ENCODE assay signal across 9 mouse cellular contexts in the genomic region with DNA sequence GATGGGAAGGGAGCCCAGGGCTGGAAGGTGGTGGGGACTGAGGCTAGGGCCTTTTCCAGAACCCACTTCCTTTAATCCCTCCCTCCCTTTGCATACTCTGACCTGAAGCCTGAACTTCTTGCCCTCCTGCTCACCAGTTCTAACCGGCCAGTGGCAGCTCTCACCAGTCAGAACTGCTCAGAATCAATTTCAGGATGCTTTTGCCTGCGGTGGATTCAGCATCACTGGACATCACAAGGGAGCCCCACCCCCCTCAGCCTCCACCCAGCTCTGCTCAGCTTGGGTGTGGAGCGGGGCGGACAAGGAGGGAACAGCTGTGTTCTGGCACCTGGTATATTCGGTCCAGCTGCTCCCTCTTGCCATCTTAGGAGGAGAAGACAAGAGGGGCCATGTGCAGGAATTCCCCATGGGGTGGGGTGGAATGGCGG. TPM values are rescaled to one million over a fixed set of nuclear protein-coding genes. Genes with fewer than 3 reads are reported as not detected.
DNase-seq lines count a peak whose midpoint lies in the region; ATAC-seq and TF ChIP-seq lines count a peak whose summit lies in the region.
"Had no signal": no experiment of that assay in that cellular context is flagged by ENCODE, and none has a peak within 500 bp of the region (broad histone marks: within the 10 kb centered on the region; RNA-seq: fewer than 3 reads in every experiment).

A gene (minus strand): TSS at position 226 of the 428 bp plus-strand sequence.

- ATAC-seq in forebrain, embryonic 11.5 days (replicated peaks; ENCODE audit: low FRiP score), result no peak
- ATAC-seq in forebrain, postnatal 0 days, result no peak
- no peak for ATAC-seq in hindbrain, embryonic 14.5 days (ENCODE audit: low FRiP score)
- ATAC-seq in limb, embryonic 13.5 days (ENCODE audit: low FRiP score, low read depth), result peak; percentile 62

- H3K27me3 ChIP-seq in forebrain, embryonic 11.5 days (ENCODE audit: control insufficient read depth, insufficient read depth, low read length), result peaks cover 17% of the 10 kb centered on the region
- peaks cover 7% of the 10 kb centered on the region; the same call in 1 of the 2 replicates for H3K27me3 ChIP-seq in forebrain, postnatal 0 days (ENCODE audit: insufficient read depth, low read length)
- no peaks in the 10 kb centered on the region for H3K27me3 ChIP-seq in ES-Bruce4 (ENCODE audit: control insufficient read depth, insufficient read depth, low read length, poor library complexity, severe bottlenecking)
- H3K27me3 ChIP-seq in hindbrain, embryonic 14.5 days (ENCODE audit: control insufficient read depth, insufficient read depth, low read length), result peaks cover 32% of the 10 kb centered on the region
- H3K27me3 ChIP-seq in limb, embryonic 13.5 days, result peaks cover 33% of the 10 kb centered on the region

- no peaks in the 10 kb centered on the region for H3K36me3 ChIP-seq in forebrain, embryonic 11.5 days (ENCODE audit: control insufficient read depth, insufficient read depth, low read length)
- no peaks in the 10 kb centered on the region for H3K36me3 ChIP-seq in forebrain, postnatal 0 days (ENCODE audit: insufficient read depth)
- no peaks in the 10 kb centered on the region for H3K36me3 ChIP-seq in ES-Bruce4 (ENCODE audit: control insufficient read depth, insufficient read depth, low read length, poor library complexity, severe bottlenecking)
- no peaks in the 10 kb centered on the region for H3K36me3 ChIP-seq in hindbrain, embryonic 14.5 days (replicated peaks; ENCODE audit: control insufficient read depth, insufficient read depth)
- H3K36me3 ChIP-seq in limb, embryonic 13.5 days, result no peaks in the 10 kb centered on the region

- peaks cover 4% of the 10 kb centered on the region for H3K4me1 ChIP-seq in forebrain, embryonic 11.5 days (replicated peaks; ENCODE audit: control insufficient read depth, insufficient read depth, low read length)
- H3K4me1 ChIP-seq in forebrain, postnatal 0 days (ENCODE audit: insufficient read depth), result no peaks in the 10 kb centered on the region
- H3K4me1 ChIP-seq in ES-Bruce4 (ENCODE audit: control insufficient read depth, insufficient read depth, low read length), result peaks cover 2% of the 10 kb centered on the region
- peaks cover 8% of the 10 kb centered on the region for H3K4me1 ChIP-seq in hindbrain, embryonic 14.5 days (replicated peaks; ENCODE audit: control insufficient read depth, insufficient read depth, low read length)
- H3K4me1 ChIP-seq in limb, embryonic 13.5 days, result peaks cover 30% of the 10 kb centered on the region

- peak; percentile 100 for TF ChIP-seq EP300 in ES-Bruce4 (IDR thresholded peaks at IDR 0.05; ENCODE audit: insufficient read depth, low read depth, low read length)

- no peak within 1 kb of the TSS for H3K4me3 ChIP-seq in forebrain, embryonic 11.5 days (ENCODE audit: low read depth, low read length)
- H3K4me3 ChIP-seq in forebrain, postnatal 0 days (ENCODE audit: low read depth, low read length), result no peak within 1 kb of the TSS
- H3K4me3 ChIP-seq in ES-Bruce4 (ENCODE audit: low read depth, low read length), result peak within 1 kb of the TSS; percentile 63
- no peak within 1 kb of the TSS for H3K4me3 ChIP-seq in hindbrain, embryonic 14.5 days (replicated peaks; ENCODE audit: low read length)
- peak within 1 kb of the TSS; percentile 23 for H3K4me3 ChIP-seq in limb, embryonic 13.5 days

- peak; percentile 59 for DNase-seq in forebrain, embryonic 11.5 days (ENCODE audit: low spot score)
- DNase-seq in forebrain, postnatal 0 days, result no peak
- DNase-seq in hindbrain, embryonic 14.5 days (ENCODE audit: low spot score), result no peak
- DNase-seq in adrenal gland, postnatal 36 days, result no peak
- DNase-seq in layer of hippocampus, postnatal 14 days (ENCODE audit: low spot score in 2 of 2), result no peak
- DNase-seq in layer of hippocampus, adult 11-12 months (ENCODE audit: low spot score), result no peak

- no peaks in the 10 kb centered on the region for H3K9me3 ChIP-seq in forebrain, embryonic 11.5 days (ENCODE audit: control insufficient read depth, low read length)
- H3K9me3 ChIP-seq in forebrain, postnatal 0 days (ENCODE audit: low read length), result no peaks in the 10 kb centered on the region
- no peaks in the 10 kb centered on the region for H3K9me3 ChIP-seq in ES-Bruce4 (replicated peaks; ENCODE audit: control insufficient read depth, insufficient read depth, low read length, poor library complexity, severe bottlenecking)
- H3K9me3 ChIP-seq in hindbrain, embryonic 14.5 days (ENCODE audit: control insufficient read depth, low read length), result no peaks in the 10 kb centered on the region
- H3K9me3 ChIP-seq in limb, embryonic 13.5 days, result no peaks in the 10 kb centered on the region

- TF ChIP-seq POLR2A in ES-Bruce4 (IDR thresholded peaks at IDR 0.05; ENCODE audit: insufficient read depth, low read length), result no peak

- no peak within 1 kb of the TSS; the same call in 1 of the 2 replicates for H3K4me2 ChIP-seq in forebrain, embryonic 11.5 days (ENCODE audit: low read depth, low read length, severe bottlenecking)
- H3K4me2 ChIP-seq in forebrain, postnatal 0 days (ENCODE audit: low read depth), result no peak within 1 kb of the TSS
- H3K4me2 ChIP-seq in hindbrain, embryonic 14.5 days (replicated peaks), result no peak within 1 kb of the TSS
- peak within 1 kb of the TSS; percentile 28 for H3K4me2 ChIP-seq in limb, embryonic 13.5 days (replicated peaks)

- WGBS in forebrain, embryonic 11.5 days, result 32% methylated on average over 6 of the region's 6 CpGs
- WGBS in forebrain, postnatal 0 days, result 41% methylated on average over 6 of the region's 6 CpGs
- 26% methylated on average over 6 of the region's 6 CpGs for WGBS in hindbrain, embryonic 14.5 days
- WGBS in limb, embryonic 13.5 days, result 33% methylated on average over 6 of the region's 6 CpGs

- TF ChIP-seq CTCF in forebrain, postnatal 0 days (IDR thresholded peaks at IDR 0.05; ENCODE audit: low read depth), result no peak
- TF ChIP-seq CTCF in ES-Bruce4 (IDR thresholded peaks at IDR 0.05; ENCODE audit: low read depth, low read length), result no peak

- no peak within 1 kb of the TSS for H3K9ac ChIP-seq in forebrain, embryonic 11.5 days (ENCODE audit: low read length)
- H3K9ac ChIP-seq in forebrain, postnatal 0 days, result no peak within 1 kb of the TSS
- peak within 1 kb of the TSS; percentile 76 for H3K9ac ChIP-seq in ES-Bruce4 (ENCODE audit: low read depth, poor library complexity, severe bottlenecking)
- H3K9ac ChIP-seq in hindbrain, embryonic 14.5 days, result 0 out of 2 replicates have a peak within 1 kb of the TSS, but pooled peaks have one; percentile 17
- peak within 1 kb of the TSS; percentile 35; the same call in 1 of the 2 replicates for H3K9ac ChIP-seq in limb, embryonic 13.5 days

- H3K27ac ChIP-seq in forebrain, embryonic 11.5 days (ENCODE audit: low read depth, low read length), result no peak within 1 kb of the TSS
- H3K27ac ChIP-seq in forebrain, postnatal 0 days (ENCODE audit: low read depth, low read length), result no peak within 1 kb of the TSS
- peak within 1 kb of the TSS; percentile 96 for H3K27ac ChIP-seq in ES-Bruce4 (ENCODE audit: insufficient read depth, low read length)
- H3K27ac ChIP-seq in hindbrain, embryonic 14.5 days, result no peak within 1 kb of the TSS
- no peak within 1 kb of the TSS; the same call in 1 of the 2 replicates for H3K27ac ChIP-seq in limb, embryonic 13.5 days

RNA-seq across cellular contexts. Expression of the gene that starts here (rescaled TPM):
- polyA plus RNA-seq in forebrain, embryonic 11.5 days (2014; fragmentation: Nextera tagmentation; extraction: Ambion mirVana), result not detected in 2 replicates
- total RNA-seq in forebrain, postnatal 0 days (2014; rRNA removed), result not detected in 2 replicates
- not detected in 2 replicates for polyA plus RNA-seq in forebrain, postnatal 0 days (2015; fragmentation: Nextera tagmentation; extraction: Ambion mirVana)
- 19.2 and 22.6 TPM in 2 replicates for polyA plus RNA-seq in ES-Bruce4 (2011; ENCODE audit: insufficient read depth, insufficient read length, low read depth, missing spikeins)
- polyA plus RNA-seq in hindbrain, embryonic 14.5 days (2014; fragmentation: Nextera tagmentation; extraction: Ambion mirVana), result not detected in 2 replicates
- polyA plus RNA-seq in limb, embryonic 13.5 days (2015; fragmentation: Nextera tagmentation; extraction: Ambion mirVana), result 26.5 and 26.7 TPM in 2 replicates
- total RNA-seq in adrenal gland, postnatal 36 days (2021), result not detected
- total RNA-seq in layer of hippocampus, postnatal 14 days (2021), result not detected
- total RNA-seq: granulocyte monocyte progenitor cell, adult 5-6 weeks had no signal

Comparison
In these comparisons a context has a peak if more than half of its experiments do, and no peak if none do; other contexts are left out.
1. RNA of the gene that starts here (polyA plus RNA-seq): 26.5 to 26.7 TPM in limb, embryonic 13.5 days and 19.2 to 22.6 TPM in ES-Bruce4; not detected in forebrain, embryonic 11.5 days, not detected in forebrain, postnatal 0 days and not detected in hindbrain, embryonic 14.5 days; every median in the first group is over 10 times any median in the second.
2. Peak in DNase-seq in forebrain, embryonic 11.5 days; RNA of the gene not detected or under 1 TPM.
3. H3K4me3 ChIP-seq: peak in ES-Bruce4 (single experiment) and limb, embryonic 13.5 days (single experiment); none in forebrain, embryonic 11.5 days (single experiment), forebrain, postnatal 0 days (single experiment) and hindbrain, embryonic 14.5 days (single experiment).
4. H3K9ac ChIP-seq: peak in ES-Bruce4 (single experiment), hindbrain, embryonic 14.5 days (single experiment) and limb, embryonic 13.5 days (single experiment); none in forebrain, embryonic 11.5 days (single experiment) and forebrain, postnatal 0 days (single experiment).